Mouse (Mus musculus) cerebellum, adult 8-10 months (tissue): ENCODE data around the gene Asphd2.

Experiments used
- DNase-seq: peaks from one replicate; pipeline ENCODE4 v3.0.0; 2022

Asphd2 gene

GRCm38 (mm10) chr5:112389352-112389751, 5.3 kb downstream of the Asphd2 start:
- no peak for DNase-seq

- no peak for DNase-seq
Measured at GRCm38 (mm10) chr5:112385973-112386372, 8.7 kb downstream of the Asphd2 start.

GRCm38 (mm10) chr5:112384805-112385472, 9.7 kb downstream of the Asphd2 start:
- no peak for DNase-seq

GRCm38 (mm10) chr5:112382641-112383330, 11.9 kb downstream of the Asphd2 start:
- no peak for DNase-seq

GRCm38 (mm10) chr5:112382042-112382441, 12.6 kb downstream of the Asphd2 start:
- DNase-seq: no peak

- no peak for DNase-seq
Measured at GRCm38 (mm10) chr5:112381154-112381553, 13.5 kb downstream of the Asphd2 start.

- DNase-seq: no peak
Measured at GRCm38 (mm10) chr5:112378716-112379115, 15.9 kb downstream of the Asphd2 start.

GRCm38 (mm10) chr5:112377380-112377779, 17.3 kb downstream of the Asphd2 start:
- DNase-seq: no peak

GRCm38 (mm10) chr5:112376111-112376510, 18.6 kb downstream of the Asphd2 start:
- DNase-seq: no peak

- peak; percentile 51 for DNase-seq
Measured at GRCm38 (mm10) chr5:112371933-112372332, 22.7 kb downstream of the Asphd2 start.

- DNase-seq: peak; percentile 44
Measured at GRCm38 (mm10) chr5:112370236-112370813, 24.3 kb downstream of the Asphd2 start.

- DNase-seq: no peak
Measured at GRCm38 (mm10) chr5:112369326-112369725, 25.3 kb downstream of the Asphd2 start.

GRCm38 (mm10) chr5:112368666-112369065, 26.0 kb downstream of the Asphd2 start:
- peak; percentile 91 for DNase-seq

- no peak for DNase-seq
Measured at GRCm38 (mm10) chr5:112367929-112368328, 26.7 kb downstream of the Asphd2 start.

- no peak for DNase-seq
Measured at GRCm38 (mm10) chr5:112367338-112367737, 27.3 kb downstream of the Asphd2 start.

- no peak for DNase-seq
Measured at GRCm38 (mm10) chr5:112366879-112367278, 27.8 kb downstream of the Asphd2 start.

- no peak for DNase-seq
Measured at GRCm38 (mm10) chr5:112364184-112364797, 30.4 kb downstream of the Asphd2 start.

- DNase-seq: no peak
Measured at GRCm38 (mm10) chr5:112360077-112360476, 34.6 kb downstream of the Asphd2 start.

GRCm38 (mm10) chr5:112359520-112359919, 35.1 kb downstream of the Asphd2 start:
- no peak for DNase-seq

- DNase-seq: no peak
Measured at GRCm38 (mm10) chr5:112356322-112356721, 38.3 kb downstream of the Asphd2 start.

GRCm38 (mm10) chr5:112355910-112356309, 38.8 kb downstream of the Asphd2 start, which contains the start of gene Gm6583:
TSS of gene Gm6583 (minus strand) at chr5:112356033.
- DNase-seq: no peak

GRCm38 (mm10) chr5:112355493-112355892, 39.2 kb downstream of the Asphd2 start:
- DNase-seq: no peak

- no peak for DNase-seq
Measured at GRCm38 (mm10) chr5:112349169-112349568, 45.5 kb downstream of the Asphd2 start.
